Mouse (Mus musculus) hindbrain, embryonic 12.5 days (tissue): ENCODE measurements around the gene Slc10a4. TPM values are rescaled to one million over a fixed set of nuclear protein-coding genes. Genes with fewer than 3 reads are reported as not detected.

Experiments
- ATAC-seq: fragments of 200-750 bp; cut with Nextera tagmentation; 2 replicates; pipeline ENCODE4 v1.8.0; 2017; ENCODE audit warnings: moderate TSS enrichment; ENCODE audit not compliant: low FRiP score
- H3K27ac ChIP-seq: fragments of 300-500 bp; sonication (generic); 2 replicates; pipeline ENCODE4 v1.5.1; 2016; ENCODE audit warnings: mild to moderate bottlenecking
- H3K27me3 ChIP-seq: fragments of 300-500 bp; sonication (generic); 2 replicates; pipeline ENCODE4 v1.6.1; 2016; ENCODE audit warnings: mild to moderate bottlenecking
- H3K36me3 ChIP-seq: fragments of 300-500 bp; sonication (generic); 2 replicates; pipeline ENCODE4 v1.6.1; 2016; ENCODE audit warnings: mild to moderate bottlenecking
- H3K4me1 ChIP-seq: fragments of 300-500 bp; sonication (generic); 2 replicates; pipeline ENCODE4 v1.6.1; 2016
- H3K4me2 ChIP-seq: fragments of 300-500 bp; sonication (generic); replicated peaks from 2 replicates; pipeline ENCODE4 v1.6.1; 2016; ENCODE audit warnings: mild to moderate bottlenecking
- H3K4me3 ChIP-seq: fragments of 300-500 bp; sonication (generic); 2 replicates; pipeline ENCODE4 v1.5.1; 2016; ENCODE audit warnings: mild to moderate bottlenecking
- H3K9ac ChIP-seq: fragments of 300-500 bp; sonication (generic); 2 replicates; pipeline ENCODE4 v1.6.1; 2016; ENCODE audit warnings: mild to moderate bottlenecking, moderate library complexity
- H3K9me3 ChIP-seq: fragments of 300-500 bp; sonication (generic); replicated peaks from 2 replicates; pipeline ENCODE4 v1.6.1; 2016; ENCODE audit warnings: mild to moderate bottlenecking
- WGBS: fragments of 180-500 bp; shearing (Covaris S2); methylation state at CpG from one replicate; pipeline ENCODE4 v1.1.7; 2016; 5-methylcytosine and 5-hydroxymethylcytosine counted together
- polyA plus RNA-seq: library from polyadenylated mRNA; unstranded; fragments of >200 nt; fragmentation: Nextera tagmentation; extraction: Ambion mirVana; gene quantifications from 2 replicates; pipeline ENCODE4 v1.2.1, GENCODE M21; 2016

Gene Slc10a4
- 24.8 and 25.5 TPM in 2 replicates for polyA plus RNA-seq

- Histone ChIP-seq H3K4me3 (peak within 1 kb of the TSS; percentile 45), H3K9ac (peak within 1 kb of the TSS; percentile 64), H3K36me3 (no peaks in the 10 kb centered on the region), H3K27me3 (peaks cover 33% of the 10 kb centered on the region), H3K27ac (peak within 1 kb of the TSS; percentile 35; the same call in 1 of the 2 replicates), H3K4me2 (peak within 1 kb of the TSS; percentile 64), H3K4me1 (peaks cover 4% of the 10 kb centered on the region; the same call in 1 of the 2 replicates), H3K9me3 (no peaks in the 10 kb centered on the region)
- peak; percentile 92 for ATAC-seq
- WGBS, result 6% methylated on average over 64 of the region's 65 CpGs
Observed at GRCm38 (mm10) chr5:73006784-73007581, at the start of gene Slc10a4. Slc10a4 (plus strand) TSS chr5:73006883.

GRCm38 (mm10) chr5:72957281-72957680 lies 49.4 kb upstream of the Slc10a4 start:
- Histone ChIP-seq H3K36me3 (peaks cover 10% of the 10 kb centered on the region), H3K4me1 (no peaks in the 10 kb centered on the region), H3K27ac (no peak overlapping the region), H3K9me3 (no peaks in the 10 kb centered on the region), H3K9ac (no peak overlapping the region), H3K27me3 (no peaks in the 10 kb centered on the region), H3K4me2 (no peak overlapping the region), H3K4me3 (no peak overlapping the region)
- no peak for ATAC-seq
- WGBS, result 90% methylated on average over 17 of the region's 17 CpGs

- 91% methylated on average over 6 of the region's 6 CpGs for WGBS
- Histone ChIP-seq H3K9me3 (no peaks in the 10 kb centered on the region), H3K4me2 (no peak overlapping the region), H3K27ac (no peak overlapping the region), H3K36me3 (peaks cover 10% of the 10 kb centered on the region), H3K27me3 (no peaks in the 10 kb centered on the region), H3K4me3 (no peak overlapping the region), H3K9ac (no peak overlapping the region), H3K4me1 (no peaks in the 10 kb centered on the region)
- ATAC-seq, result no peak
Observed at GRCm38 (mm10) chr5:72960096-72960495, 46.6 kb upstream of the Slc10a4 start.

- H3K27ac ChIP-seq, result no peak overlapping the region
- H3K36me3 ChIP-seq, result peaks cover 23% of the 10 kb centered on the region
- H3K4me1 ChIP-seq, result no peaks in the 10 kb centered on the region
- WGBS, result 94% methylated on average over 3 of the region's 3 CpGs
- H3K9me3 ChIP-seq, result no peaks in the 10 kb centered on the region
- H3K9ac ChIP-seq, result no peak overlapping the region
- no peaks in the 10 kb centered on the region for H3K27me3 ChIP-seq
- no peak for ATAC-seq
- H3K4me3 ChIP-seq, result no peak overlapping the region
- no peak overlapping the region for H3K4me2 ChIP-seq
Observed at GRCm38 (mm10) chr5:72965706-72966105, 41.0 kb upstream of the Slc10a4 start.

GRCm38 (mm10) chr5:72972435-72972834 lies 34.2 kb upstream of the Slc10a4 start:
- H3K9me3 ChIP-seq, result no peaks in the 10 kb centered on the region
- H3K4me2 ChIP-seq, result no peak overlapping the region
- 0 out of 2 replicates have a peak, but pooled peaks cover 4% of the 10 kb centered on the region for H3K4me1 ChIP-seq
- 79% methylated on average over 4 of the region's 4 CpGs for WGBS
- H3K27ac ChIP-seq, result no peak overlapping the region
- peaks cover 42% of the 10 kb centered on the region for H3K36me3 ChIP-seq
- no peak for ATAC-seq
- no peak overlapping the region for H3K4me3 ChIP-seq
- no peak overlapping the region for H3K9ac ChIP-seq
- no peaks in the 10 kb centered on the region for H3K27me3 ChIP-seq

GRCm38 (mm10) chr5:72972934-72973333 lies 33.7 kb upstream of the Slc10a4 start:
- no peak overlapping the region for H3K27ac ChIP-seq
- H3K36me3 ChIP-seq, result peaks cover 44% of the 10 kb centered on the region
- no peak overlapping the region for H3K4me3 ChIP-seq
- no peak overlapping the region for H3K4me2 ChIP-seq
- 0 out of 2 replicates have a peak, but pooled peaks cover 4% of the 10 kb centered on the region for H3K4me1 ChIP-seq
- 68% methylated on average over 5 of the region's 5 CpGs for WGBS
- H3K9me3 ChIP-seq, result no peaks in the 10 kb centered on the region
- no peak overlapping the region for H3K9ac ChIP-seq
- H3K27me3 ChIP-seq, result no peaks in the 10 kb centered on the region
- ATAC-seq, result no peak

- WGBS, result 98% methylated on average over 7 of the region's 7 CpGs
Observed at GRCm38 (mm10) chr5:72974602-72975001, 32.1 kb upstream of the Slc10a4 start, which contains the start of gene Gm10135. Gm10135 (minus strand) TSS chr5:72974702.

GRCm38 (mm10) chr5:72975996-72976395 lies 30.7 kb upstream of the Slc10a4 start:
- no peak overlapping the region for H3K27ac ChIP-seq
- H3K27me3 ChIP-seq, result no peaks in the 10 kb centered on the region
- H3K4me1 ChIP-seq, result 0 out of 2 replicates have a peak, but pooled peaks cover 4% of the 10 kb centered on the region
- 93% methylated on average over 6 of the region's 6 CpGs for WGBS
- ATAC-seq, result no peak
- H3K36me3 ChIP-seq, result peaks cover 36% of the 10 kb centered on the region
- no peak overlapping the region for H3K4me2 ChIP-seq
- H3K4me3 ChIP-seq, result no peak overlapping the region
- no peak overlapping the region for H3K9ac ChIP-seq
- H3K9me3 ChIP-seq, result no peaks in the 10 kb centered on the region

More at GRCm38 (mm10) chr5:72974602-72975001, 32.1 kb upstream of the Slc10a4 start, which contains the start of gene Gm10135:
- Histone ChIP-seq H3K27ac (no peak within 1 kb of the TSS), H3K36me3 (peaks cover 32% of the 10 kb centered on the region), H3K4me3 (no peak within 1 kb of the TSS), H3K9me3 (no peaks in the 10 kb centered on the region), H3K4me2 (no peak within 1 kb of the TSS), H3K4me1 (0 out of 2 replicates have a peak, but pooled peaks cover 4% of the 10 kb centered on the region), H3K27me3 (no peaks in the 10 kb centered on the region), H3K9ac (no peak within 1 kb of the TSS)
- ATAC-seq, result no peak

- no peaks in the 10 kb centered on the region for H3K27me3 ChIP-seq
- 91% methylated on average over 4 of the region's 4 CpGs for WGBS
- no peak overlapping the region for H3K4me3 ChIP-seq
- no peak overlapping the region for H3K27ac ChIP-seq
- H3K36me3 ChIP-seq, result peaks cover 38% of the 10 kb centered on the region
- no peak overlapping the region for H3K4me2 ChIP-seq
- 0 out of 2 replicates have a peak, but pooled peaks cover 4% of the 10 kb centered on the region for H3K4me1 ChIP-seq
- H3K9ac ChIP-seq, result no peak overlapping the region
- no peak for ATAC-seq
- H3K9me3 ChIP-seq, result no peaks in the 10 kb centered on the region
Observed at GRCm38 (mm10) chr5:72976539-72976938, 30.1 kb upstream of the Slc10a4 start.

- 14% methylated on average over 2 of the region's 2 CpGs for WGBS
- no peaks in the 10 kb centered on the region for H3K27me3 ChIP-seq
- no peaks in the 10 kb centered on the region for H3K9me3 ChIP-seq
- no peak overlapping the region for H3K4me3 ChIP-seq
- H3K9ac ChIP-seq, result no peak overlapping the region
- H3K4me1 ChIP-seq, result no peaks in the 10 kb centered on the region
- peaks cover 13% of the 10 kb centered on the region for H3K36me3 ChIP-seq
- no peak overlapping the region for H3K4me2 ChIP-seq
- ATAC-seq, result no peak
- no peak overlapping the region for H3K27ac ChIP-seq
Observed at GRCm38 (mm10) chr5:72984091-72984490, 22.6 kb upstream of the Slc10a4 start.

GRCm38 (mm10) chr5:72987786-72988185 lies 18.9 kb upstream of the Slc10a4 start:
- no peak for ATAC-seq
- no peaks in the 10 kb centered on the region for H3K9me3 ChIP-seq
- H3K27ac ChIP-seq, result no peak overlapping the region
- 0 out of 2 replicates have a peak, but pooled peaks cover 6% of the 10 kb centered on the region for H3K4me1 ChIP-seq
- H3K4me3 ChIP-seq, result no peak overlapping the region
- H3K4me2 ChIP-seq, result no peak overlapping the region
- WGBS, result 88% methylated on average over 7 of the region's 7 CpGs
- H3K9ac ChIP-seq, result no peak overlapping the region
- no peaks in the 10 kb centered on the region for H3K27me3 ChIP-seq
- no peaks in the 10 kb centered on the region for H3K36me3 ChIP-seq

GRCm38 (mm10) chr5:72989756-72990155 lies 16.9 kb upstream of the Slc10a4 start:
- Histone ChIP-seq H3K4me1 (peaks cover 14% of the 10 kb centered on the region), H3K9ac (no peak overlapping the region), H3K4me2 (no peak overlapping the region), H3K27ac (no peak overlapping the region), H3K36me3 (no peaks in the 10 kb centered on the region), H3K27me3 (no peaks in the 10 kb centered on the region), H3K9me3 (no peaks in the 10 kb centered on the region), H3K4me3 (no peak overlapping the region)
- no peak for ATAC-seq
- 80% methylated on average over 8 of the region's 8 CpGs for WGBS
